Mouse (Mus musculus) heart, adult 2 months (tissue): ENCODE measurements around the gene Gm45140.

ENCODE experiments used
- CTCF ChIP-seq: fragments of 200-600 bp; IDR thresholded peaks from 2 replicates; pipeline ENCODE4 v1.8.1; 2022; ENCODE audit warnings: antibody characterized with exemption, mild to moderate bottlenecking, moderate library complexity
- EP300 ChIP-seq: fragments of 200-500 bp; IDR thresholded peaks from 2 replicates; pipeline ENCODE4 v1.6.1; 2011; ENCODE audit warnings: low read depth, low read length, control low read depth; ENCODE audit not compliant: insufficient read depth
- POLR2A ChIP-seq: fragments of 200-500 bp; IDR thresholded peaks from 2 replicates; pipeline ENCODE4 v1.6.1; 2011; ENCODE audit warnings: mild to moderate bottlenecking, low read depth, low read length, control low read depth; ENCODE audit not compliant: insufficient read depth

DNA sequence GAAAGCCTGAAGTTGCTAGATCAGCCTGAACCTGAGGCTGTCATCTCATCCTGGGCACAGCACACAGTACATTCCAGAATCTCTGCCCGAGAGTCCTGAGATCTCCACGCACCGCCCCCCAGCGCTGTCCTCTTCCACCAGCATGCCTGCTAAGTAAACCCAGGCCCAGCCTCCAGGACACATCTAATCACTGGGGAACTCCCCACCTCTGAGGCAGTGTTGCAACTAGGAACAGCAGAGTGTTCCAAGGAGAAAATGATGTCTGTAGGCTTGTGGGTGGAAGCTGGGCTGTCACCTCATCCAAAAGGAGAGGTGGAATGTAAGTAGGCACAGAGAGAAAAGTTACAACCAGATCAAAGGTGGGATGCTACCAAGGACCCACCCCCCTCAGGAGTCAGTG, 80.4 kb downstream of the Gm45140 start:
- TF ChIP-seq EP300 (no peak), CTCF (no peak), POLR2A (no peak)
